Mouse (Mus musculus) small intestine, adult 10 weeks (tissue): ENCODE data around the gene Filip1l. TPM values are rescaled to one million over a fixed set of nuclear protein-coding genes. Genes with fewer than 3 reads are reported as not detected.

Experiments
- polyA plus RNA-seq: library from polyadenylated mRNA; stranded (reverse); fragments of 350-450 nt; fragmentation: Illumina TruSeq; extraction: RNeasy Lipid Tissue Mini Kit (QIAGEN cat#74804); gene quantifications from one replicate; pipeline ENCODE4 v1.2.3, GENCODE M21; 2014; ENCODE audit warnings: low replicate concordance

Filip1l gene
- polyA plus RNA-seq = 86.8 TPM

GRCm38 (mm10) chr16:57352751-57353150 lies at the start of gene Filip1l:
TSS of gene Filip1l (plus strand) at chr16:57353093.

GRCm38 (mm10) chr16:57606444-57607227 lies 253.7 kb downstream of the Filip1l start, which contains the start of gene Cmss1:
TSS of gene Cmss1 (minus strand) at chr16:57606864.

Other genes starting within 250 kb of the Filip1l start
- gene Tomm70a, start 231.4 kb upstream of the Filip1l start, polyA plus RNA-seq = 235 TPM
- 59.2 TPM for gene Nit2, start 185.8 kb upstream of the Filip1l start, polyA plus RNA-seq
- 102 TPM for gene Tbc1d23, start 121.6 kb upstream of the Filip1l start, polyA plus RNA-seq
- not detected for gene Tmem30c, start 60.2 kb upstream of the Filip1l start, polyA plus RNA-seq